Mouse (Mus musculus) layer of hippocampus, adult 11-12 months (tissue): ENCODE data around the gene Samd1.
A peak's percentile ranks its signal among the peaks of the same experiment; 100 is the strongest.

Experiments
- DNase-seq: peaks from one replicate; pipeline ENCODE4 v3.0.0; 2022; ENCODE audit warnings: low spot score

Gene Samd1

DNA sequence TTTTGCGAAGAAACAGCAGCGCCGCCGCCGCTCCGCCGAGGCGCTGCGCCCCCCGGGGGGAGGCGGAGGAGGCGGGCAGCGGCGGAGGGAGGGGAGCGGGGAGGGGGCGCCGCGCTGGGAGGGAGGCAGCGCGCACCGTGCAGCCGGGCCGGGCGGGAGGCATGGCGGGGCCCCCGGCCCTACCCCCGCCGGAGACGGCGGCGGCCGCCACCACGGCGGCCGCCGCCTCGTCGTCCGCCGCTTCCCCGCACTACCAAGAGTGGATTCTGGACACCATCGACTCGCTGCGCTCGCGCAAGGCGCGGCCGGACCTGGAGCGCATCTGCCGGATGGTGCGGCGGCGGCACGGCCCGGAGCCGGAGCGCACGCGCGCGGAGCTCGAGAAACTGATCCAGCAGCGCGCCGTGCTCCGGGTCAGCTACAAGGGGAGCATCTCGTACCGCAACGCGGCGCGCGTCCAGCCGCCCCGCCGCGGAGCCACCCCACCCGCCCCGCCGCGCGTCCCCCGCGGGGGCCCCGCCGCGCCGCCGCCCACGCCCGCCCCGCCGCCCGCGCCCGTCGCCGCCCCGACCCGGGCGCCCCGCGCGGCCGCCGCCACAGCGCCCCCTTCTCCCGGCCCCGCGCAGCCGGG lies at the start of gene Samd1:
Samd1 (plus strand) TSS at position 162 of the 631 bp plus-strand sequence.
- DNase-seq: no peak

DNA sequence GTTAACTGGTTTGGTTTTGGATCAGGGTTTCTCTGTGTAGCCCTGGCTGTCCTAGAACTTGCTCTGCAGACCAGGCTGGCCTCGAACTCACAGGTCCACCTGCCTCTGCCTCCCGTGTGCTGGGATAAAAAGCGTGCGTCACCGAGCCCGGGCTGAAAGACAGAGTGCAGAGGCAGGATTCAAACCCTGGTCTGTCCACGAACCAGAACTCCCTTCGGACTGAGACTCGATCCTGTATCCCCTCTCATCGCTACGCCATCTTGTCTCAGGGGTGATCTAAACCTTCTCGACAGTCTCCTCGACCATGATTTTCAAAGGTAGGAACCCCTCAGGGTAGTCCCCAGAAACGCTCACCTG lies 42.7 kb upstream of the Samd1 start:
- no peak for DNase-seq

DNA sequence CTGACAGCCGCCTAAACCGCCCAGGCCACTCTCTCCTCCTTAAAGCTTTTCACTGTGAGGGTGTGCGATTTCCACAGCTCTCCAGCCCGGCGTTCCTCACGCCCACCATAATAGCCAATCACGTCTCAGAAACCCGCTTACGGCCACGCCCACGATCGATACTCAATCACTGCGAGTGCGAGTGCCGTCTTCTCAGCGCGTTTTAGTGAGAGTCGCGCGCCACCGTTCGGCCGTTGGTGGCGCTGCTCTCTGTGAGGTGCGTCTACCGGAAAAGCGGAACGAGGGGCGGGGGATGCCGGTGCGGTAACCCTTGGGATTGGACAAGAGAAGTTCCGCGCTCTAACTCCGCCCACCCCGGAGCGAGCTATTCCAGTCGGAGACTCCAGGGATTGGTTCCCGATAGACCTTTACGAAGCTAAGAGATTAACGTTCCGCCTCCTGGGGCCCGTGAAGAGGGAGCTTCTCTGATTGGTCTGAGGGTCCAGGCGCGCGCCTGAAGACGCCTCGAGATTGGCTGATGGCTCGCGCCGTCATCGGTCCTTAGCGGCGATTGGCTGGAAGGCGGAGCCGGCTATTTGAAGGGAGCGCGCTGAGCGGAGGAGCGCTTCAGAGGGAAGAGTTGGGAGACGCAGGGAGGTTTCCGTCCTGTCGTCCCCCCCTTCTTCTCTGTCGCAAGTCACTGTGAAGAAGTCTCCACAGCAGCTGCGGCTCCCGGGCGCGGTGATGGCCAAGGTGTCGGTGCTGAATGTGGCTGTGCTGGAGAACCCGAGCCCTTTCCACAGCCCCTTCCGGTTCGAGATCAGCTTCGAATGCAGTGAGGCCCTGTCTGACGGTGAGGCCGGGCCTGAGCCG lies 42.1 kb upstream of the Samd1 start, which contains the start of the genes Gm10644 and Asf1b:
Gm10644 (minus strand) TSS at position 100 of the 852 bp plus-strand sequence.
Asf1b (plus strand) TSS at position 402 of the 852 bp plus-strand sequence.
- peak; percentile 99 for DNase-seq

DNA sequence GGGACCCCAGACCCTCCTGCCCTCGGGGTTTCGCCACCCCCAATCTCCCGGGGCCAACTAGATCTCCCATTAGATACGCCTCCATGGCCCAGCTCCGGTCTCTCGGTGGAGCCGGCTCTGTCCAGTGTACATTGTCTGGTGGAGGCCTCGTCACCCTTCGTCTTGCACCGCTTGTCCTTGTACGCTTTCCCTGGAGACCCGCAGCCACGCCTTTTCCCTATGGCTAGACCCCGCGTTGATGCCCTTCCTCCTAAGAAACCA lies 41.6 kb upstream of the Samd1 start:
- no peak for DNase-seq

DNA sequence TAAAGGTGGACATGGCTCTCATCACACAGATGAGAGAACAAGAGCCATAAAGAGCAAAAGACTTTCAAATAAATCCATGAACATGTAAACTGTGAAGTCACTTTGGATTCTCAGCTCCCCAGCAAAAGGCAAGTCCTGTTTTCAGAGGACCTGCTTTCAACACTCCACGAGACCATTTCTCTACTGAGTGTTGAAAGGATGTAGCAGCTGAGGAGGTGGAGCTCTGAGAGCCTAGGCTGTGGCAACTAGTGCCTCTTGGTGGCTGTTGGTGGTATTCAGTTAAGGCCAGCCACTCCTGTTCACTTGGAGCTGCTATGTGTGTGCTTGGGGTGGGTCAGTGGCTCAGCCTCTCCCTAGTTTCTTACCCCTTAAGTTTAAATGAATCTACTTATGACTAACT lies 40.7 kb upstream of the Samd1 start:
- DNase-seq: no peak

DNA sequence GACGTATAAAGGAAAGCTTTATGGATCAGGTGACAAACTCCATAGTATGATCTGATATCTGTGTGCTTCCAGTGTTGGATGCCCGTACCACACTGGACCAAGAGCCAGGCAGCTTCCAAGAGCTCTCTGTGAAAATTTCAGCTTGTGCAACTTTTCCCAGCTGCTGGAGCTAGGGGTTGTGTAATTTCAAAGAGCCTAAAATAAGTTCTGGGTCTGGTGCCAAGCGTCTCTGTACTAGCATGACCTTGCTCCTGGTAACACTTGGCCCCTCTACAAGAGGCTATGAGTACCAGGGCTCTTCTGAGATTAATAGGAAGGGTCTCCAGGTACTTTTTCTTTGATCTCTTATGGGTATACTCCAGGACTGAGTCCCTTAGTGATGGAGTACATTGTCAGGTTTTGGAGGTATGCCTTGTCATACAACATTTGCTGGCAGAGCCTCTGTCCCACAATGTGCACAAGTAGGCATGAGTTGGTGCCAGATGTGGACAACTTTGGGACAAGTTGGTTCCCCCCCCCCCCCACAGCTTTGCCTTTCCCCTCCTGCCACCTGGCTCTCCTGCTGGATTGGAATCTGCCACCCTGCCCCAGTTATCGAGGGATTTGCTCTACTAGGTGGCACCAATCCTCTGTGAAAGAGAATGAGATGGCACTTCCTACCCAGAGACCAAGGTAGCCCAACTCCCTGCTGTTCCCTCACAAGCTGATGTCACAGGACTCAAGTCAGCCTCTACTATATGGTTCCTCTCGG lies 33.3 kb upstream of the Samd1 start:
- DNase-seq: no peak

DNA sequence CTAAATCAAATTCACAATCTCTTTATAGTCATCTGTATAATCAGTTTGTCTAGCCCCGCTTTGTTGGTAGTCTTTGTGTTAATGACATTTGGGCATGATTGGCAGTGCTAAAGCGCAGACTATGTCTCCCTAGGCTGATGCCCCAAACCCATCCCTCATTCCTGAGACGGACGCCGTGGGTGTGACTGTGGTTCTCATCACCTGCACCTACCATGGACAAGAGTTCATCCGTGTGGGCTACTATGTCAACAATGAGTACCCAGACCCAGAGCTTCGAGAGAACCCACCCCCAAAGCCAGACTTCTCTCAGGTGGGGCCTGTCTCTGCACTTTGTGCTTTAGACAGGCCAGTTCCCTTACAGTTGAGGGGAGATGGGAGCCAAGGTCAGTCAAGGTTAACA lies 29.8 kb upstream of the Samd1 start:
- DNase-seq: no peak

DNA sequence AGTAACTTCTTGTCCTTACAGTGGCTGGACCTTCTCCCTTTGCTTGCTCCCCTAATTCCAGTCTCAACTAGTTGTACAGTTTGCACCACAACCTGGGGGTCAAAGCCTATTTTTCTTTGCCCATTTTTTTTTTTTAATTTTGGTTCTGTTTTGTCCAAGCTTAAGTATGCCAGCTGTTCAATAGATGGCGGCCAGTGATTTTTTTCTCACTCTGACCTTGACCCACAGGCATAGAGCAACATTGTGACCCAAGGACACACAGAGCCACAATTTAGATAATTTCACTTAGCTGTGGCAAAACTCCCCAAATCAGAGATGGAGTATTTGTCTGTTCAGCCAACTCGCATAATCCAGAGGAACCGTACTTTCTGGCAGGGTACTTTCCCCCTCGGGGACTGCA lies 26.4 kb upstream of the Samd1 start:
- DNase-seq: no peak

DNA sequence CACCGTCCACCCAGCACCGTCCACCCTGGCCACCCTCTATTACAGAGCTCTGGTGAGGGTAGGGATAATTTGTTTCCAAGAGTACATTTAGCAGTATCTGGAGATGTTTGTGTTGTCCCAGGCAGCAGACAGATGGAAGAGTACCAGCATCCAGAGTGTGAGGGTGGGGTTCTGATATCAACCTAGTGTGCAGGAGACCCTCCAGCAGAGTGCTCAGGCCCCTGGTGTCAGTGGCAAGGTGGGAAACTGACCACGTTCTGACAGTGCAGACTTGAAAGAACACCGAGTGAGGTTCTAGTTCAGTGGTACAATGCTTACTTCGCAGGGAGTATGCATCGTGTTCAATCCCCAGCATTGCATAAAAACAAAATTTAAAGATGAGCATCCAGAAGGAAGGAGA lies 25.8 kb upstream of the Samd1 start:
- no peak for DNase-seq

DNA sequence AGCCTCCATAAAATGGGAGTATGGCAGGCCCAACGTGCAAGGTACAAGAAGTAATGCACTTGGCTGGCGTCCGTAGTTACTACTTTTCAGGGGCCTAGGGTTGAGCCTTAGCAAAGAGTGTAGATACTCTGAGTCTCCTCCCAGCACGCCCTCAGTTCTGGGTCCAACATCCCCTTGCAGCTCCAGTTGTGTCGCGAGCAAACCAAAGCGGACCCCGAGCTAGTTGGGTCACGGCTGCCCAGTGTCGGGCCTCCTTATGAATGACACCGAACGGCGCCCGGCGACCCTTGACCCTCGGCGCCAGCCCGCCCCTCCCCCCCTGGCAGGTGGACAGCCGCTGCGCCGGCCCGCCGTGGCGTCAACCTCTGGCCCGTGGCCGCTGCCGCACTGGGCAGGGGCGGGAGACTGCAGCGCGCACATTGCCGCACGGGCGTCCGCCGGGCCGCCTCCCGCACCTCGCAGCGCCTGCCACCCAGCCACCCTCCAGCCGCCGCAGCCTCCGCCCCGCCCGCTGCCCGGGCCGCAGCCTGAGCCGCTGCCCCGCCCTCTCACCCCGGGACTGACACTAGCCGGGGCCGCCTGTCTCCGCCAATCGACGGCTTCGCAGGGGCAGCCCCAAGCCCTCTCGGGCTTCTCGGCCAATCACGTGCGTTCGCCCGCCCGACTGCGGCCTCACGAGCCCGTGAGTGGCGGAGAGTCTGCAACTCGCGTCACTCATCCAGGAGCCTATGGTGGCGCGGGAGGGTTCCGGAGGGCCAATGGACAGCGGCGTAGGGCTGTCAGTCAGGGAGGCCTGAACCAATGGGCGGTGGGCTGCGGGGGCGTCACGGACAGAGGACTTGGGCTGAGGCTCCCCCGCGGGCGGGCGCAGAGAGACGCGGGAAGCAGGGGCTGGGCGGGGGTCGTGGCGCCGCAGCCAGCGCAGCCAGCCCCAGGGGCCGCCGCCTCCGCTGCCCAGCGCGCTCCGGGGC lies 25.0 kb upstream of the Samd1 start, which contains the start of gene Prkaca:
Prkaca (plus strand) TSS at position 844 of the 971 bp plus-strand sequence.
- DNase-seq: peak; percentile 99

DNA sequence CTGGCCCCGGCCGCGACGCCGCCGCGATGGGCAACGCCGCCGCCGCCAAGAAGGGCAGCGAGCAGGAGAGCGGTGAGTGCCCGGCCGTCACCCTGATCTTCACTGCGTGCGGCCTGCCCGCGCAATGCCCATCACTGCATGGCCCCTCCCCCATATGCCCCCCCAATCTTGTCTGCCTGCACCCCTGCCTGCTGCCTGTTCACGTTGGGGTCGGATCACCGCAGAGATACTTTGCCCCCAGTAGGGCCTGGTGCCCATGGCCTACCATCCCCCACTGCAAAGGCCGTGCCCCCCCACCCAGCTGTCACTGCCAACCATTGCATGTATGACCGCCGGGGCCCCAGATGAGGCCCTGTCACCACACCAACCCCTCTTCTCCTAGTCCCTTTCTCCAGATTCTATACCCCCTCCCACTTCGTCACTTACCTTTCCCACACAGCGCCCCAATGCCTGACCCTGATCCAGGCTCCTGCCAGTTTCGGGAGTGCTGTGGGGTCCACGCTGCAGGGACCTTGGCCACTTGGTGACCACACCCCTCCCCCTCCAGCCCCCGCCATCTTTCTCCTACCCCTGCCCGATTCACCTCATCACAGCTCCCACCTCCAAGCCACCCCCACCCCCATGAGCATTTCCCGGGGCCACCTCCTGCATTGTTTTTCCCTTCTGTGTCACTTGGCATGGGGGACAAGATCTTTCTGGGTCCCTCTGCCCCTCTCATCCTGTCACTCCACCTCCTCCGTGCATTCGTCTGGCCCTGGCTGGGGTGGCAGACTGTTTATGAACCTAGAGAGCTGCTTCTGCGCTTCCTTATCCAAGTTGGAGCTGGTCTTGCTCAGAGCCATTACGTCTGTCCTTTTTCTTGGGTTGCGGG lies 24.1 kb upstream of the Samd1 start:
- DNase-seq: no peak

DNA sequence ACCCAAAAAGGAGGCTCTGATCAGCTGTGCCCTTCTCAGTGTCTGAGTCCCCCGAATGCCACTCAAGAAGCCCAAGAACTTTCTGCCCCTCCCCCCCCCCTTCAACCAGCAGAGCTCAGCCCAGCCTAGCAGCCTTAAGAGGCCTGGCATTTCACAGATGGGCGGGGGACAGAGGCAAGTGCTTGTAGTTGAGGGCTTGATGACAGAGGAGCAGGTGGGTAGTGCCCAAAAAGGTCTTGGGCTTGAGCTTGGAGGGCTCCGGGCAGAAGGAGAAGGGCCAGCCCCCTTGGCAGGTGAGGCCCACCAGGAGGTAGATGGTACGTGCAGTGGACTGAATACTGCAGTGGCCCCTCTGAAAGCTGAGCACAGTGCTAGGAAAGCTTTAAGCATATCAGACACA lies 23.0 kb upstream of the Samd1 start:
- DNase-seq: no peak

DNA sequence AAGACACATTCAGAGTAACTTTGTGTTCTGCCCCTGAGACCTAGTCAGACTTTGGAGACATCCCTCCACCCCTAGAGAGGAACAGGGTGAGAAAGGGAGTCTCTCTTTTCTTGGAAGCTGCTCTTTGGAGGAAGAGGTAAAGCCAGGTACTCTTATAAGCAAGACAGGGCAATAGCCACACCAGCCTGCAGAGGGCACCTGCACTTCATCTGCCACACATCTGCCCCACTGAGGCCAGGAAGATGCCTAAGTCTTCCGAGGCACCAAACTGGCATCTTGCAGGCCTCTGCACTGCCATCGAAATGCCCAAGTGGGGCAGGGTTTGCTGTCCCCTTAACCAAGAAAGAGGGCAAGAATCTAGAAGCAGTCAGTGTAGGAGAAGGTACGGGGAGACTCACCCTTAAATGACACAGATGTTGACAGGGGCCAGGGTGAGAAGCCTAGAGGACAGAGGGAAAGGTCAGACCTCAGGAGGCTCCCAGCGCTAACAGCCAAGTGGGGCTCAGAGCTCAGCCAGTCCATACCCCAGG lies 21.3 kb upstream of the Samd1 start:
- no peak for DNase-seq

DNA sequence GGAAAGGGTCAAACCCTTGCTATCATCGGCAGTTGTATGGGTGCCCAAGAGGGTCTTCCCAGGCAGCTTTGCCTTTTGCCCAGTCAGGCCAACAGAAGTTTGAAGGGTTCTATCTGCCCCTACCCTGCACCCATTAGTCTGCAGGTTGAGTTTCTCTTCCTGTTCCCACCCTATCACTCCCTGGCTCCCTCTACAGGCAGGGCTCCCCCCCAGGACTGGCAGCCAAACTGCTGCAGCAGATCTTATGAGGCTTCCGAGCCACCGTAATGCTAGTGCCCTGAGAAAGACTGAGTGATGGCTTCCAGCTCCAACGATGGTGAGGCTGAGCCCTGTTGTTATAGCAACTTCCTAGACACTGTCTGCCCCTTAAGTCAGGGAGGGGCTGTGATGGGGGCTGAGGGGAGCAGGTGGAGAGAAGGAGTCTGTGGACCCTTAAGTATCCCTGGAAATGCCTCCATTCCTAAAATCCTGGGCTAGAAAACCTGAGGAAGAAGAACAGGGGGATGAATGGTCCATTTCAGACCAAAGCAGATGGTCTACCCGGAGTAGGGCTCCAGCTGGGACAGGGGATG lies 20.6 kb upstream of the Samd1 start:
- DNase-seq: no peak

DNA sequence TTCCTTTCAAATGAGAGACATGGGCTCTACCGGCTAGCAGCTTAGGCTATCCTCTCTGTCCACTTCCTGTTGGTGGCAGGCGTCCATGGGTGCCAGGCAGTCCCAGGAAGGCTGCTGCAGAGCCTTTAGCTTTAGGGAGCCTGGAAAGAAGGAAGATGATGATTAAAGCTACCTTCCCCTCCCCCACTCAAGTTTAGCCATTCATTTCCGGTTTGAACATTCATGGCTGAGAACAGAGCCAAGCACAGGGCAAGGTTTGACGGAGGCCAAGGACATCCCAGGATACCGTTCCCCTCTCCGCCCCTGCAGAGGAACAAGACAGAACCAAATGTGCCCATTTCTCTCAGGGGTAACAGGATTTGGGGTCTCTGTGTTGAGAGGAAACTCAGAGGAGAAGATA lies 19.8 kb upstream of the Samd1 start:
- no peak for DNase-seq

DNA sequence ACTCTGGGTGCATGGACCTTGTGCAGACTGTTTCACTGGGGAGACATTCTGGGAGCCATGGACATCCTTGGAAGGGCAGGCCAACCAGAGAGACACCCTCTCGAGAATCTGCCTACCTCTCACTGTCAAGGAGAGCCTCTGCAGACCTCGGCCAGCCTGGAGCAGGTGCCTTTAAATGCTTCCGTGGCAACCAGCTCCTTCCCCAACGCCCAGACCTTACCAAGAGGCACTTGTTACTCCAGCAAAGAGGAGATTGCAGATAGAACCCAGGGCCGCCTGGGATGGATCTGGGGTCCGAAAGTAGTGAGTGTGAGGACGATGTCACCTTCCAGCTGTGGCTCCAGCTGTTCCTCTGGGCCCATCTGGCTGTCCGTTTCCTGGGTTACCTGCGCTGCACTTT lies 19.3 kb upstream of the Samd1 start:
- no peak for DNase-seq

DNA sequence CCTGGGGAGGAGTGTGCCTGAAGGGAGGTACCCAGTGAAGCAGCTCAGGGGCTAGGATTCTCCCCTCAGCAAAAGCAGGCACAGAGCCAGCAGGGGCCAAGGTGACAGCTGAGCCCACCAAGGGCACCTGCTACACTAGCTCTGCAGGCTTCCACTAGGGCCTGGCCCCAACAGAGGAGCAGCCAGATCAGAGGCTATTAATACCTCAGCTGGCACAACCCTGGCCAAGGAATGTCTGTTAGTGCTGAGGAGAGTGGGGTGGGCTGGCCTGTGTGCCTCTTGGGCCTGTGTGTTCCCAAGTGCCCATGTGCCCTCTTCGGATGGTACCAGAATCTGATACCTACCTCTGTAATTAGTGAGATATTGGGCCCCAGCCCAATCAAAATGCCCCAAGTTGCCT lies 17.2 kb upstream of the Samd1 start:
- no peak for DNase-seq

DNA sequence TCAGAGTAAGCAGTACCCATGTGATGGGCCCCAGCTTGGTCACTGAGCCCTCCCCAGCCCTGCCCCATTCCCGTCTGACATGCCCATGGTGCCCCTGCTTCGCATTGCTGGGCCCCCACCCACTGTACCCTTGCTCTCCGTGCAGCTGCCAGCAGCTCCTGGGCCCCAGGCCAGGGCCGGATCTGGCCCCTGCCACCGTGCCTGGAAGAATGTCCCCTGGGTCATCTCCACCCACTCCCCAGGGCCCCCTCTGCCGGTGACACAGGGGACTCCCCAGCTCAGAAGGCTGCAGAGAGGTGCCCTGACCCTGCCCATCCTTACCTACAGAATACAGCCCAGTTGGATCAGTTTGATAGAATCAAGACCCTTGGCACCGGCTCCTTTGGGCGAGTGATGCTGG lies 16.6 kb upstream of the Samd1 start:
- no peak for DNase-seq

DNA sequence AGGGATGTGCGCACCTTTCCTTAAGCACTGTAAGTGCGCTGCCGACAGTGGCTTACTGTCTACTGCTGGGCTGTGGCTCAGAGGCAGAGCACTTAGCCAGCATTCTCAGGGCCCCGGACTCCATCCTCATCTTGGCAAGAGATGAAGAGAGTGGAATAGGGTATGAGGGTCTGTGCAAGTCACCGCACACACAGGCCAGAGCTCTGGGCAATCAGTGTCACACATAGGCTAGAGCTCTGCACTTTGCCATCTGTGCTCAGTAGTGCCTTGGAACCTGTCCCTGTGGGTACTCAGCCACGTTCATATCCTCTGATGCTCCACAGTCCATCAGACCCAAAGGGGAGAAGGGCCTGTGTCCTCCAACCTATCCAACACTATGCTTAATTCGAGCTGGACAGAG lies 15.9 kb upstream of the Samd1 start:
- no peak for DNase-seq

DNA sequence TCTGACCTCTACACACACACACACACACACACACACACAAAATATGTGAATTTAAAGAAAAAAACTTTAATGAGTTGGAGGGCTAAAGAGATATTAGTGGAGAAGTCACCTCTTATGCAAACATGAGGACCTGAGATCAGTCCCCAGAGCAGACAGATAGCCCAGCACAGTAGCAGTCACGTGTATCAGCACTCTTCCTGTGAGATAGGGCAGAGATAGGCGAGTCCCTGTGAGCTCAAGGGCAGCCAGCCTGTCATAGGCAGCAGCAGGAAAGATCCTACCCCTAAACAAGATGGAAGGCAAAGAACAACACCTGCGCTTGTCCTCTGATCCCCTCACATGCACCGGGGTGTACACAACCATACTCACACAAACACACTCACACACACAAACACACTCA lies 15.0 kb upstream of the Samd1 start:
- DNase-seq: no peak
